Mouse (Mus musculus) cerebellum, adult 2 months (tissue): Measurements from ENCODE around the gene Cdh12.

ENCODE experiments used
- CTCF ChIP-seq: fragments of 200-500 bp; IDR thresholded peaks from 2 replicates; pipeline ENCODE4 v1.5.1; 2011; ENCODE audit warnings: low read depth, mild to moderate bottlenecking, control low read depth, low read length, moderate library complexity, borderline replicate concordance; ENCODE audit not compliant: insufficient read depth
- POLR2A ChIP-seq: fragments of 200-500 bp; IDR thresholded peaks from 2 replicates; pipeline ENCODE4 v1.6.1; 2011; ENCODE audit warnings: low read length, control low read depth, borderline replicate concordance; ENCODE audit not compliant: insufficient read depth

GRCm38 (mm10) chr15:21063683-21064082 is 614.6 kb downstream of the Cdh12 start:
- TF ChIP-seq CTCF: no peak
- no peak for TF ChIP-seq POLR2A
